Mouse (Mus musculus) myocyte (in vitro differentiated cells): ENCODE data around the gene Zc3h12c.

Experiments
- CEBPB ChIP-seq: IDR thresholded peaks from 2 replicates; pipeline ENCODE4 v1.6.1; 2011; ENCODE audit warnings: mild to moderate bottlenecking, moderate library complexity; ENCODE audit not compliant: poor library complexity, insufficient read depth, severe bottlenecking
- E2F4 ChIP-seq: IDR thresholded peaks from one replicate; pipeline ENCODE4 v1.6.1; 2011; ENCODE audit warnings: mild to moderate bottlenecking, control low read depth, moderate library complexity; ENCODE audit not compliant: insufficient read depth
- MYOG ChIP-seq, 3 experiments: IDR thresholded peaks; one replicate each; pipeline ENCODE4 v1.6.1; 2011; ENCODE audit warnings: control low read depth in 2 of 3, low read depth in 2 of 3, mild to moderate bottlenecking in 2 of 3; ENCODE audit not compliant: insufficient read length in 2 of 3, control insufficient read depth in 1 of 3, insufficient read depth in 1 of 3
- POLR2A ChIP-seq: IDR thresholded peaks from one replicate; pipeline ENCODE4 v1.6.1; 2011; ENCODE audit warnings: low read depth, mild to moderate bottlenecking, control low read depth, moderate library complexity; ENCODE audit not compliant: insufficient read length
- POLR2AphosphoS2 ChIP-seq: IDR thresholded peaks from one replicate; pipeline ENCODE4 v1.6.1; 2011; ENCODE audit warnings: low read depth, control low read depth; ENCODE audit not compliant: insufficient read length
- TCF12 ChIP-seq: IDR thresholded peaks from one replicate; pipeline ENCODE4 v1.6.1; 2011; ENCODE audit warnings: mild to moderate bottlenecking, control low read depth; ENCODE audit not compliant: poor library complexity, insufficient read depth, severe bottlenecking

DNA sequence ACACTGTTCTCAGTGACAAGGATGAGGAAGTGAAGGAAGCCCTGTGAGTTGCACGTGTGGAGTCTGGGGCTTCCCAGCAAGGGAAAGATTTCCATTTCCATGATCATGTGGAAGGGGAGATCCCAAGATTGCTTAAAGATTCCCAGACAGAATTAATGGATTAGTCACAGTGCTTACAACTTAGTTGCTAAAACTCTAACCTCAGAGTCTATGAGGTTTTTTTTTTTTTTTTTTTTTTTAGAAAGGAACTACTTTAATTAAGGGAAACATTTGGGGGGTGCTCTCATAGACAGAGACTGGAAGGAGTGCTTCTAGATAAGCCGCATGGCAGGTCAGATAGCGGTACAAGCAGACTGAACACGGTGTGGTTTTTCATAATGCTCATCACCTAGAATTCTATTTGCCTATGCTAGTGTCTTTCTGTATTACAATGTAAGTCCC lies 6.3 kb upstream of the Zc3h12c start:
- TF ChIP-seq POLR2A = no peak
- TF ChIP-seq TCF12 = no peak
- TF ChIP-seq MYOG (IDR thresholded peaks at IDR 0.05; ENCODE audit: control insufficient read depth in 1 of 3, insufficient read depth in 1 of 3, insufficient read length in 2 of 3, low read depth in 2 of 3) = no peak
- no peak for TF ChIP-seq POLR2AphosphoS2
- TF ChIP-seq CEBPB = no peak
- no peak for TF ChIP-seq E2F4
